Mouse (Mus musculus): ENCODE data around the gene Ar. TPM values are rescaled to one million over a fixed set of nuclear protein-coding genes. Genes with fewer than 3 reads are reported as not detected.

Gene Ar
- polyA plus RNA-seq, 1 experiment from 2014 or later: 0.01 TPM

GRCm38 (mm10) chrX:98291763-98292162 lies 143.2 kb downstream of the Ar start:
- H3K27ac ChIP-seq (ENCODE audit: low read depth): no peak overlapping the region
- H3K4me2 ChIP-seq (ENCODE audit: low read depth, low read length): no peak overlapping the region
- no peaks in the 10 kb centered on the region for H3K4me1 ChIP-seq (ENCODE audit: insufficient read depth)
- no peaks in the 10 kb centered on the region for H3K36me3 ChIP-seq (replicated peaks; ENCODE audit: insufficient read depth, low read length)
- H3K9me3 ChIP-seq (ENCODE audit: low read length): no peaks in the 10 kb centered on the region
- ATAC-seq (no peak), DNase-seq (no peak)
- H3K9ac ChIP-seq (replicated peaks): no peak overlapping the region
- 25% methylated on average over 1 of the region's 1 CpGs for WGBS (ENCODE audit: insufficient replicate concordance)
- TF ChIP-seq CTCF (IDR thresholded peaks at IDR 0.05; ENCODE audit: low read depth): no peak
- TF ChIP-seq EP300 (IDR thresholded peaks at IDR 0.05; ENCODE audit: low read depth): no peak
- H3K4me3 ChIP-seq (ENCODE audit: low read depth, low read length): no peak overlapping the region
- no peaks in the 10 kb centered on the region for H3K27me3 ChIP-seq (ENCODE audit: insufficient read depth, low read length)

DNA sequence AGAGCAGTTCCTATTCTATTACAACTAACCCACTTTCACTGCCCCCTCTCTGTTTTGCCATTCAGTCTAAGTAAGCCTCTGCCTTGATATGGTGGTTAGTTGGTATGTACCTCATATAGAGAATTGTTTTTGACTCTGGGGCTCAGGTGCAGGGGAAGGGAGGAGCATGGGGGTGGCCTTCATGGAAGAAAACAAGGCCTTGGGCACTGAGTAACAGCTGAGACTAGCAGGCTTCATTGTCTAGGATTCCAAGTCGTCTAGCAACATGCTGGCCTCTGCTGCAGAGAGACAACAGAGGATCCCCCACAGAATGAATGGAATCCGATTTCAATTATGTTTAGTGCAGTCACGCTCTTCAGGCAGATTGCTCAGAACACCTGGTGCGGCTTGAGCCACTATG lies 152.1 kb downstream of the Ar start:
- DNase-seq: no peak
- TF ChIP-seq EP300 (IDR thresholded peaks at IDR 0.05; ENCODE audit: low read depth): no peak
- no peak for TF ChIP-seq CTCF (IDR thresholded peaks at IDR 0.05; ENCODE audit: low read depth)
- no peak overlapping the region for H3K4me2 ChIP-seq (ENCODE audit: low read depth, low read length)
- H3K36me3 ChIP-seq (replicated peaks; ENCODE audit: insufficient read depth, low read length): no peaks in the 10 kb centered on the region
- H3K4me3 ChIP-seq (ENCODE audit: low read depth, low read length): no peak overlapping the region
- no peaks in the 10 kb centered on the region for H3K27me3 ChIP-seq (ENCODE audit: insufficient read depth, low read length)
- H3K9me3 ChIP-seq (ENCODE audit: low read length): no peaks in the 10 kb centered on the region
- ATAC-seq: no peak
- no peak overlapping the region for H3K27ac ChIP-seq (ENCODE audit: low read depth)
- H3K4me1 ChIP-seq (ENCODE audit: insufficient read depth): no peaks in the 10 kb centered on the region
- 71% methylated on average over 4 of the region's 4 CpGs for WGBS (ENCODE audit: insufficient replicate concordance)
- no peak overlapping the region for H3K9ac ChIP-seq (replicated peaks)

GRCm38 (mm10) chrX:98301924-98302323 lies 153.4 kb downstream of the Ar start:
- Histone ChIP-seq H3K9ac (replicated peaks) (no peak overlapping the region), H3K27ac (ENCODE audit: low read depth) (no peak overlapping the region), H3K36me3 (replicated peaks; ENCODE audit: insufficient read depth, low read length) (no peaks in the 10 kb centered on the region), H3K4me3 (ENCODE audit: low read depth, low read length) (no peak overlapping the region), H3K4me1 (ENCODE audit: insufficient read depth) (no peaks in the 10 kb centered on the region), H3K9me3 (ENCODE audit: low read length) (no peaks in the 10 kb centered on the region), H3K4me2 (ENCODE audit: low read depth, low read length) (no peak overlapping the region), H3K27me3 (ENCODE audit: insufficient read depth, low read length) (no peaks in the 10 kb centered on the region)
- no peak for ATAC-seq
- TF ChIP-seq EP300 (IDR thresholded peaks at IDR 0.05; ENCODE audit: low read depth) (no peak), CTCF (IDR thresholded peaks at IDR 0.05; ENCODE audit: low read depth) (no peak)
- 67% methylated on average over 2 of the region's 2 CpGs for WGBS (ENCODE audit: insufficient replicate concordance)
- no peak for DNase-seq

DNA sequence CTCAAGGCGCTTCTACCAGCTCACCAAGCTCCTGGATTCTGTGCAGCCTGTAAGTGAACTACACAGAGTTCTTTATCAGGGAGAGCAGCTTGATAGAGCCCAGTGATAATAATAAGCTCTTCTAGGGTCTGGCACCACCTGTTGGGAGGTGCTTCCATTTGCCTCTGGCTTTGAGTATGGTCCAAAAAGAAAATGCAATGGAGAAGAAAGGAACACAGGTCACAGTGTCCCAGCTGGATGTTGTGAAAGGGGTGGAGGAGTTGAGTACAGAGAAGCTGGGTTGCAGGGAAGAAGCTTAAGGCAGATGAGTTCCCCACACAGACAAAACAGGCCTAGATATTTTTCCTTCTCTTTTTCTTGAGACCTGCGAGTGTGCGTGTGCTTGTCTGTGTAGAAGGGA lies 167.4 kb downstream of the Ar start:
- Histone ChIP-seq H3K4me2 (ENCODE audit: low read depth, low read length) (no peak overlapping the region), H3K27me3 (ENCODE audit: insufficient read depth, low read length) (no peaks in the 10 kb centered on the region), H3K27ac (ENCODE audit: low read depth) (no peak overlapping the region), H3K4me3 (ENCODE audit: low read depth, low read length) (no peak overlapping the region), H3K36me3 (replicated peaks; ENCODE audit: insufficient read depth, low read length) (no peaks in the 10 kb centered on the region), H3K4me1 (ENCODE audit: insufficient read depth) (no peaks in the 10 kb centered on the region), H3K9ac (replicated peaks) (no peak overlapping the region), H3K9me3 (ENCODE audit: low read length) (no peaks in the 10 kb centered on the region)
- TF ChIP-seq EP300 (IDR thresholded peaks at IDR 0.05; ENCODE audit: low read depth) (no peak), CTCF (IDR thresholded peaks at IDR 0.05; ENCODE audit: low read depth) (no peak)
- WGBS (ENCODE audit: insufficient replicate concordance): 84% methylated on average over 3 of the region's 3 CpGs
- DNase-seq (no peak), ATAC-seq (no peak)

DNA sequence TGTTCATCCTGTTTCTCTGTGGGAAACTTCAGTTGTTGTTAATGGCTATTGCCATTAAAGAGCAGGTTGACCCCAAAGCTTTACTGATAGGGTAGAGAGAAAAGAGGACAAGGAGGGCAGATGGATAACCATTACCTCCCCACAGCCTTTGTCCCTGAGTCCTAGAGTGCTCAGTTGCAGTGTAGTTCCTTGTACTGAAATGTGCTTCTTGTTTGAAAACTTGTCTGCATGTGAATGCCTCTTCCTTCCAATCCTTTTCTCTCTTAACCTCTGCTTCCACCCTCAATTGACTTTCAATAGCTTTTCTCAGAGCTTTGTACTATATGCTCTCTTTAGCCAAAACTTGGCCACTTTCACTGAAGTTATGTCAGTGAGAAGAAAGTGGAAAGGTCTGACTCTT lies 168.9 kb downstream of the Ar start:
- DNase-seq (no peak), ATAC-seq (no peak)
- Histone ChIP-seq H3K27ac (ENCODE audit: low read depth) (no peak overlapping the region), H3K9ac (replicated peaks) (no peak overlapping the region), H3K4me1 (ENCODE audit: insufficient read depth) (no peaks in the 10 kb centered on the region), H3K36me3 (replicated peaks; ENCODE audit: insufficient read depth, low read length) (no peaks in the 10 kb centered on the region), H3K27me3 (ENCODE audit: insufficient read depth, low read length) (no peaks in the 10 kb centered on the region), H3K4me3 (ENCODE audit: low read depth, low read length) (no peak overlapping the region), H3K9me3 (ENCODE audit: low read length) (no peaks in the 10 kb centered on the region), H3K4me2 (ENCODE audit: low read depth, low read length) (no peak overlapping the region)
- no peak for TF ChIP-seq EP300 (IDR thresholded peaks at IDR 0.05; ENCODE audit: low read depth)
- TF ChIP-seq CTCF (IDR thresholded peaks at IDR 0.05; ENCODE audit: low read depth): no peak

GRCm38 (mm10) chrX:98323105-98323504 lies 174.5 kb downstream of the Ar start:
- Histone ChIP-seq H3K9ac (replicated peaks) (no peak overlapping the region), H3K27ac (ENCODE audit: low read depth) (no peak overlapping the region), H3K36me3 (replicated peaks; ENCODE audit: insufficient read depth, low read length) (no peaks in the 10 kb centered on the region), H3K4me3 (ENCODE audit: low read depth, low read length) (no peak overlapping the region), H3K9me3 (ENCODE audit: low read length) (no peaks in the 10 kb centered on the region), H3K4me1 (ENCODE audit: insufficient read depth) (no peaks in the 10 kb centered on the region), H3K27me3 (ENCODE audit: insufficient read depth, low read length) (no peaks in the 10 kb centered on the region), H3K4me2 (ENCODE audit: low read depth, low read length) (no peak overlapping the region)
- TF ChIP-seq CTCF (IDR thresholded peaks at IDR 0.05; ENCODE audit: low read depth) (no peak), EP300 (IDR thresholded peaks at IDR 0.05; ENCODE audit: low read depth) (no peak)
- ATAC-seq (no peak), DNase-seq (no peak)
- 69% methylated on average over 2 of the region's 2 CpGs for WGBS (ENCODE audit: insufficient replicate concordance)

DNA sequence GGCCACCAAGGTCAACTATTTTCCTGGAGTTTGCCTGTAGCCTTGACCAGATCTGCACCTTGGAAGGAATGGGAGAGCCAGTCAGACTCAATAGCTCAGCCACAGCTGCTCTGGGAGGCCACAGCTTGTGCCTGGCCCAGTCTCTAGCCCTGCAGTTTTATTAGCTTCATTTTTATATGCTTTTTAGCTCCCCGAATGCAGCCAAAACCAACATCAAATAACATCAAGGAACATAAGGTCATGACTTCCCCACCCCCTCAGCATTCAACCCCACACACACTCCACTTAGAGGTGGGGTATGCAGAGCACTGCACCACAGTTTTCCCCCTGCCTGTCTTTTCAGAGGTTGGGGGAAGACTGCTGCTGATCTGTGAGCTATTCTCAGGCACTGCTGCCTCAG lies 198.9 kb downstream of the Ar start:
- no peak overlapping the region for H3K4me3 ChIP-seq (ENCODE audit: low read depth, low read length)
- no peaks in the 10 kb centered on the region for H3K27me3 ChIP-seq (ENCODE audit: insufficient read depth, low read length)
- H3K4me2 ChIP-seq (ENCODE audit: low read depth, low read length): no peak overlapping the region
- no peak overlapping the region for H3K9ac ChIP-seq (replicated peaks)
- H3K4me1 ChIP-seq (ENCODE audit: insufficient read depth): no peaks in the 10 kb centered on the region
- H3K36me3 ChIP-seq (replicated peaks; ENCODE audit: insufficient read depth, low read length): no peaks in the 10 kb centered on the region
- DNase-seq (no peak), ATAC-seq (no peak)
- 68% methylated on average over 1 of the region's 1 CpGs for WGBS (ENCODE audit: insufficient replicate concordance)
- no peak overlapping the region for H3K27ac ChIP-seq (ENCODE audit: low read depth)
- H3K9me3 ChIP-seq (ENCODE audit: low read length): no peaks in the 10 kb centered on the region
- no peak for TF ChIP-seq CTCF (IDR thresholded peaks at IDR 0.05; ENCODE audit: low read depth)
